Mouse (Mus musculus) gastrocnemius, adult 18-20 months (tissue): ENCODE results near the gene Klra5. TPM values are rescaled to one million over a fixed set of nuclear protein-coding genes. Genes with fewer than 3 reads are reported as not detected.
"Not testable (repeated sequence)": the region's sequence is repeated elsewhere in the genome, so short reads cannot be mapped to it uniquely, and the experiment has no call there.

Experiments used
- DNase-seq: peaks from one replicate; pipeline ENCODE4 v3.0.0; 2021; ENCODE audit warnings: low spot score
- long read RNA-seq, 2 experiments: library from polyadenylated mRNA; stranded (forward); transcript quantifications; one replicate each; pipeline ENCODE4 v2.0.0; 2021
- total RNA-seq, 2 experiments: library from RNA; stranded (reverse); gene quantifications; 2 replicates each; pipeline ENCODE4 v1.2.3; 2021

Gene Klra5
- not detected for total RNA-seq
- long read RNA-seq, experiment 1: 0 reads
- long read RNA-seq, experiment 2: 0 reads

- DNase-seq: not testable (repeated sequence)
These were observed at the start of gene Klra5 for GRCm38 (mm10) chr6:129917476-129917946. Gene Klra5 (minus strand): TSS chr6:129917650.

- DNase-seq: no peak
These were observed 454 bp downstream of the Klra5 start for GRCm38 (mm10) chr6:129916996-129917395.

- DNase-seq: no peak
These were observed 34.9 kb downstream of the Klra5 start for GRCm38 (mm10) chr6:129882525-129882924.

GRCm38 (mm10) chr6:129876549-129876948 is 40.9 kb downstream of the Klra5 start, which contains the start of gene Klra17:
Gene Klra17 (minus strand): TSS chr6:129876672.
- DNase-seq: no peak

GRCm38 (mm10) chr6:129862349-129862748 is 55.1 kb downstream of the Klra5 start, which contains the start of gene Gm17631:
Gene Gm17631 (plus strand): TSS chr6:129862649.
- DNase-seq: not testable (repeated sequence)

Other genes with a start within 250 kb of the Klra5 start
- not detected for gene Klrc1, start 238.7 kb downstream of the Klra5 start, total RNA-seq
- gene Klri1, start 200.5 kb downstream of the Klra5 start, total RNA-seq: not detected
- not detected for gene Klri2, start 177.2 kb downstream of the Klra5 start, total RNA-seq
- not detected for gene Gm156, start 133.4 kb downstream of the Klra5 start, total RNA-seq
- gene Gm17631, start 55.0 kb downstream of the Klra5 start, total RNA-seq: not detected
- gene Klra17, start 41.0 kb downstream of the Klra5 start, total RNA-seq: not detected
- gene Klra6, start 109.3 kb upstream of the Klra5 start, total RNA-seq: not detected
- gene Klra4, start 149.6 kb upstream of the Klra5 start, total RNA-seq: not detected
- under 1 TPM in 1 of 2 experiments, not detected in 1; 0.31 TPM for gene Klra8, start 212.2 kb upstream of the Klra5 start, total RNA-seq